Mouse (Mus musculus): Measurements from ENCODE around the gene Chil1.

GRCm38 (mm10) chr1:134212351-134212750, 30.4 kb downstream of the Chil1 start:
- TF ChIP-seq CTCF (IDR thresholded peaks at IDR 0.05; ENCODE audit: insufficient read depth, low read length) (no peak), POLR2A (IDR thresholded peaks at IDR 0.05; ENCODE audit: borderline replicate concordance, extremely low read depth, low read depth, low read length) (no peak)
